Mouse (Mus musculus) forelimb bud, embryonic 11.5 days (tissue): ENCODE measurements around the gene Meis2.

ENCODE experiments used
- DNase-seq: peaks from one replicate; pipeline ENCODE4 v3.0.0-alpha.2; 2012; ENCODE audit warnings: low read depth, low spot score

Meis2 gene

GRCm38 (mm10) chr2:115948630-115949426 is 116.8 kb downstream of the Meis2 start:
- DNase-seq = no peak

DNA sequence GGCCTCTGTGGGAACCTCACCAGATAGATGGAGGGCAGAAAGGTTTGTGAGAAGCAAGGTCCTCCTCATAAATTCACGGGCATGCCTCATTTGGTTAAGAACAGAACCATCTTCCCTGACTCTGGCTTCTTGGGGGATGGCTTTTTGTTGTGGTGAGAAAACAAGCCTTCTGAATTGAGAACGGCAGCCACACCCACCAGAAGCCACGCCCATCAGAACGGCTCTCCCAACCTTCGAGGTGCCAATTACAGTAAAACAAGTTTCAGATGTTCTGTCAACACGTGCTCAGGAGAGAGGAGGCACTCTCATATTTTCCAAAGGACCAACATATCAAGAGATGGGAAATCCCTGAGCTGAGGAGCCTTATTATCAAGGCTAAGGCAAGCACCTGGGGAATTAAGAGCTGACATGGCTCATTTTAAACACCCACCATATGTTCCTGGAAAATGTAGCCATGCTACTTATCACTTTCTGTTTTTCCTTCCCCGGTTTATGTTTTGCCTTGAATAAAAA is 117.9 kb downstream of the Meis2 start:
- no peak for DNase-seq

GRCm38 (mm10) chr2:115943044-115943443 is 122.6 kb downstream of the Meis2 start:
- DNase-seq = no peak

GRCm38 (mm10) chr2:115939849-115940248 is 125.8 kb downstream of the Meis2 start:
- no peak for DNase-seq

- DNase-seq = no peak
These were observed 126.6 kb downstream of the Meis2 start for GRCm38 (mm10) chr2:115938926-115939563.

- no peak for DNase-seq
These were observed 127.3 kb downstream of the Meis2 start for GRCm38 (mm10) chr2:115938296-115938695.

- no peak for DNase-seq
These were observed 127.7 kb downstream of the Meis2 start for GRCm38 (mm10) chr2:115937896-115938295.

- no peak for DNase-seq
These were observed 128.9 kb downstream of the Meis2 start for GRCm38 (mm10) chr2:115936786-115937185.

GRCm38 (mm10) chr2:115934299-115934698 is 131.3 kb downstream of the Meis2 start:
- DNase-seq = no peak

DNA sequence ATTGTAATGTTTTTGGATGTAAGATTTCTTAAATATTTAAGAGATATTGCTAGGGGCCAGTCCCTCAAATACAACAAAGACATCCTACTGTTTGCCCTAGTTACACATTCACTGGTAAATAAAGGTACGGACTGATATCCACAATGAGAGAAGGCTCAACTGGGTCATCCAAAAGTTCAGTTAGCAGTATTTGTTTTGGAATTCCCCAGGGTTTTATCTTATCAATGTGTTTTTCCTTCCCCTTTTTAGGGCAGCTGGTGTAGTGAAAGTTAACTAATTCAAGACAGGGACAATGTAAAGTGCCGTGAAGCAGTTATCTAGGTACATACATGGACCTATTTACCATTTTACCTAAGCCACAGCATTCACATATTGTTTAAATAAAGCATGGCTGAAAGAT is 132.4 kb downstream of the Meis2 start:
- no peak for DNase-seq

DNA sequence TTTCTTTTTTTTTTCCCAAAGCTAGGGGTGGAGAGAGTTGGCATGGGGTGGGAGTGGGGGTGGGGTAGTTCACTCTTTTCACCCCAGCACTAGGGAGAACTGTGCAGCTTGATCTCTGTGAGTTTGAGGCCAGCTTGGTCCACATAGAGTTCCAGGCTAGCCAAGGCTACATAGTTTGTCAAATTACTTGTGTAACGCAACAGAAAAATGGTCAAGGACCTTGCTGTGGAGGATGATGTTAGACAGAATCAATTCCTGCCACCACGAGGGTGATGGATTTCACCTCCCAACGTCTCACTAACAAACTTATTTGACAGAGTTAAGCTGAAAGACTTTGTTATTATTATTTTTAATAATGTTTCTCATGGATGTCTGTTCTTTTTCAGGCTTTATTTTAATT is 139.9 kb downstream of the Meis2 start:
- no peak for DNase-seq

DNA sequence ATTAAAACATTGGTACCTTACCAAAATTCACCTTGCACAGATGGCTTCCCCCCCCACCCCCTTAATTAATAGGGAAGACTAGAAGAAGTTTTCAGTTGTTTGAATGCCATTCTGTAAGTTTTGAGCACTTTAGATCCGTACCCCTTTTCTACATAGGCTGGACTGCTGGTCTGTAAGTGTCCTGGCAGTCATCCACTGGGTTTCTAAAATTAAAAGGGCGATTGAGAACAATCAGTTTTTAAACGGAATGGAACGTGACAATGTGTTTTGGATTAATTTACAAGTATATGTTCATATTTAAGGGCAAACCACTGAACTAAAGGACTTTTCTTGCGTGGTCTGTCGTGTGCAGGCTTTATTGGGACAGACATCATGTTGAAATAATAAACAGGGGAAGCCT is 141.2 kb downstream of the Meis2 start:
- no peak for DNase-seq

DNA sequence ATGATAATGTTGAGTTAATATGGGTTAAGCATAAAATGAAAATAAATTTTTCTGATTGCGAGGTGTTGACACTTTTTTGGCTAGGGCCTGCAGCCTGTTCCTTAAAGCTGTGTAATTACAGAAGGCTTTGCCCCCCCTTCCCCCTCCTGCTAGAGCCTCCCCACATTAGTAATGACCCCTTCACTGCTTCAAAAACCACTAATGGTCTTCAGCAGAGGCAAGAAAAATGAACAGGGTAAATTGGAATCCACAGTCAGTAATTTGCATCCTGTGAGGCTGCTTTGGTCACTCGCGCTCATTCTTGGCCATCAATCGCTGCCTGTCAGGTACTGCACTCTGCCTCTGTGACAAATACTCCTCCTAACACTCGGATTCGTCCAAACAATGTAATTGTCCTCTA is 142.4 kb downstream of the Meis2 start:
- DNase-seq = peak; percentile 18

DNA sequence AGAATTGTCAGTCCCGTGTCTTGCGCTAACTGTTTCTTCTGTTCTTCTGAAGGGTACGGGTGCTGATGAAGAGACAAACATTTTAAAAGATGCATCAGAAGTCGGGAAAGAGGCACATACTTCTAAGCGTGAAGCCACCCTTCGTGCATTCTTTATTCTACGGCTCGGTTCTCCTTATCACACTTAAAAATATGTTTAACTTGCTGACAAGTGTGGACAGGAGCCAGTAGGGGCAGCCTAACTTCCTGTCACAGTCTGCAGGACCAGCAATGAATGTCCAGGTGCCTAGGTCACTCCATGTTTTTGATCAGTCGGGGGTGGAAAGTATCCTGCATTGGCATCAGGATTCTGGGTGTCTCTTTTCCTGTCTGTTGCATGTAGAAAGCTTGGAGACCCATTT is 144.0 kb downstream of the Meis2 start:
- no peak for DNase-seq

GRCm38 (mm10) chr2:115920336-115920951 is 145.2 kb downstream of the Meis2 start:
- DNase-seq = no peak

DNA sequence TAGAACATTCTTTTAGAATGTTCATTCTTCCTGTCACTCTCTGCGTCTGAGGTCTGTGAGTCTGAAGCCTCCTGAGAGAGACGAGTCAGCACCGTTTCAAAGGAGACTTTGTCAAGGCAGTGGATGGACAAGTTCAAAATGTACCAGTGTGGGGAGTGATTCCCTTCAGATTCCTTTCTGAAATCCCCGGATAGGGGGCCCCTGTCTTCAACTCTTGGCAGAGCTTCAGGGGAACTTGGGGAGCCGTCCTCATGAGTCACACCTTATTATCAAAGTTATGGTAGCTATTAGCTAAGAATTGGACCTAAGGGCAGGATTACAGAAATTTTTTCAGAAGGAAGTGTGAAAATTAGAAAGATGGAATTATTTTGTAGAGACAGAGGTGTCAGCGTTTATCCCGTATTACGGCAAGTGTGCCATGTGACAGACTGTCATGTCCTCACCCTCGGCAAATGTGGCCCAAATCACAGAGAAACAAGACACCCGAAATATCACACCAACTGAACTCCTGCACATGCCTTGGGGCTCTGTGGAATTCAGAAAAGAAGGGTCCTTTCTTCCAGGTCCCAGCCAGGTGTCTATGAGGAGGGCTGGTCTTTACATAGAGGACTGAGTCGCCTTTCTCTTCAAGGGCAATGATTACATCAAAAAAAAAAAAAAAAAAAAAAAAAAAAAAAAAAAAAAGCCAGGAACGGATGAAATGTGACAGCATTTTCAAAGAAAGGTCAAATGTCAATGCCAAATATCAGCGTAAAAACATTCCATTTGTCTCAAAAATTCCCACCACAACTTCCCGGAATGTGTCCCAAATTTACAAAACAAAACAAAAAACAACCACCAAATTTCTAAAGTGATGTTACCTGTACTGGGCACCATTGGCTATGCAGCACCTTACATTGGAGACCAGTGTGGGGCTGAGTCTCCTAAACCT is 146.2 kb downstream of the Meis2 start:
- no peak for DNase-seq

GRCm38 (mm10) chr2:115918561-115918960 is 147.1 kb downstream of the Meis2 start:
- DNase-seq = no peak

DNA sequence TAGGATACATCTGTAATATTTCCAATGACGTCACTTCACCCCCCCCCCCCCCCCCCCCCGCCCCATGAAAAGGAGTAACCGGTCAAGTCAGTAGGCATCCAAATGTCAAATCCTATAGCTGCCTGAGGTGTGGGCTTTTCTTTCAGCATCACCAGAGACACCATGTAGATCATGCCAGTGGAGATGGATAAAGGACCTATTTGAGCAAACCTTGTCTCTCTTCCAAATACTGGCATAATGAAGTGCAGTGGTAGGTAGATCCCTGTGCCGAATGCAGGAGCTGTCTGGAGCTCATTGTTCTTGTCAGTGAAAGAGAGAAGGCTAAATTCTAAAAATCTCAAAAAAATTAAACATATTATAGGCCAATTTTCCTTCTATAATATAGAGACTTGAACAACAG is 151.1 kb downstream of the Meis2 start:
- no peak for DNase-seq

DNA sequence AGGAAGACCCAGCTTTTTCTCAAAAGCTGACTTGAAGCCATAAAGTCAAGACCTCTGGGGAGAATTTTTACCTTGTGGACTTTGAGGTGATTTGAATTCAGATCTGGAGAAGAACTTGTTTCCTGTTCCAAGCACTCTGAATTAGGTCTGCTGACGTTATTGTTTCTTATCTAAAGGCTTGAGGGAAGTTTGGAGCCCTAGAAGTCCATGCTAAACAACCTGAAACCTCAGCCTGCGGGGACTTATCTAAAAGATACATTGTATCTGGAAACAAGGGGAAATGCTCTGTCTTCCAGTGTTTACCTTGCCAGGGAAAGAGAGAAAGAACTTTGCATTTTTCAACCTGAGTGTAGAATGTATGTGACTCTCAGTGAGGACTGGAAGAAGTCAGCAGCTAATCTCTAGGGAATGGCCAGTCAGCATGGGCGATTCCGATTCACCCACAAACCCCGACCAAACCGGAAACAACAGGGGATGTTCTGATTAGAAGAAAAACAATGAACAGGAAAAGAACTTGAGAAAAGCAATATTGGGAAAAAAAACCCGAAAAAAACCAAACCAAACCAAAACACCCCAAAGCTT is 152.6 kb downstream of the Meis2 start:
- no peak for DNase-seq

- DNase-seq = no peak
These were observed 153.6 kb downstream of the Meis2 start for GRCm38 (mm10) chr2:115911913-115912642.
